Mouse (Mus musculus) stomach, embryonic 14.5 days (tissue): ENCODE measurements around the gene Olfr330. TPM values are rescaled to one million over a fixed set of nuclear protein-coding genes. Genes with fewer than 3 reads are reported as not detected.
"Not testable (repeated sequence)": the region's sequence is repeated elsewhere in the genome, so short reads cannot be mapped to it uniquely, and the experiment has no call there.

Experiments used
- ATAC-seq: fragments of 200-750 bp; cut with Nextera tagmentation; 2 replicates; pipeline ENCODE4 v1.8.0; 2017; ENCODE audit warnings: low read depth, moderate TSS enrichment; ENCODE audit not compliant: insufficient number of reproducible peaks, insufficient read depth, low FRiP score
- H3K27ac ChIP-seq: fragments of 300-500 bp; sonication (generic); 2 replicates; pipeline ENCODE4 v1.5.1; 2014; ENCODE audit warnings: mild to moderate bottlenecking, low read length, moderate library complexity, mixed read lengths
- H3K27me3 ChIP-seq: fragments of 300-500 bp; sonication (generic); 2 replicates; pipeline ENCODE4 v1.6.1; 2014; ENCODE audit warnings: low read length, control low read depth, mixed read lengths; ENCODE audit not compliant: control insufficient read depth, insufficient read depth
- H3K36me3 ChIP-seq: fragments of 300-500 bp; sonication (generic); 2 replicates; pipeline ENCODE4 v1.6.1; 2014; ENCODE audit warnings: mild to moderate bottlenecking, control low read depth, low read length, moderate library complexity, mixed read lengths; ENCODE audit not compliant: control insufficient read depth, insufficient read depth
- H3K4me1 ChIP-seq: fragments of 300-500 bp; sonication (generic); 2 replicates; pipeline ENCODE4 v1.6.1; 2014; ENCODE audit warnings: low read length, control low read depth, mixed read lengths; ENCODE audit not compliant: control insufficient read depth, insufficient read depth
- H3K4me2 ChIP-seq: fragments of 300-500 bp; sonication (generic); replicated peaks from 2 replicates; pipeline ENCODE4 v1.6.1; 2014; ENCODE audit warnings: low read depth, low read length, control low read depth
- H3K4me3 ChIP-seq: fragments of 300-500 bp; sonication (generic); 2 replicates; pipeline ENCODE4 v1.5.1; 2014; ENCODE audit warnings: low read depth, low read length, control low read depth
- H3K9ac ChIP-seq: fragments of 300-500 bp; sonication (generic); replicated peaks from 2 replicates; pipeline ENCODE4 v1.6.1; 2014; ENCODE audit warnings: low read depth, mild to moderate bottlenecking, control low read depth, low read length, moderate library complexity, mixed read lengths
- H3K9me3 ChIP-seq: fragments of 300-500 bp; sonication (generic); 2 replicates; pipeline ENCODE4 v1.6.1; 2016; ENCODE audit warnings: low read depth, low read length, control low read depth; ENCODE audit not compliant: control insufficient read depth
- WGBS: fragments of 180-500 bp; shearing (Covaris S2); extraction: QIAGEN DNeasy Blood & Tissue Kit; methylation state at CpG from one replicate; pipeline ENCODE4 v1.1.7; 2014; 5-methylcytosine and 5-hydroxymethylcytosine counted together
- polyA plus RNA-seq: library from polyadenylated mRNA; unstranded; fragments of >200 nt; fragmentation: Nextera tagmentation; extraction: Ambion mirVana; gene quantifications from 2 replicates; pipeline ENCODE4 v1.2.1, GENCODE M21; 2014

The Olfr330 gene
- not detected in 2 replicates for polyA plus RNA-seq

DNA sequence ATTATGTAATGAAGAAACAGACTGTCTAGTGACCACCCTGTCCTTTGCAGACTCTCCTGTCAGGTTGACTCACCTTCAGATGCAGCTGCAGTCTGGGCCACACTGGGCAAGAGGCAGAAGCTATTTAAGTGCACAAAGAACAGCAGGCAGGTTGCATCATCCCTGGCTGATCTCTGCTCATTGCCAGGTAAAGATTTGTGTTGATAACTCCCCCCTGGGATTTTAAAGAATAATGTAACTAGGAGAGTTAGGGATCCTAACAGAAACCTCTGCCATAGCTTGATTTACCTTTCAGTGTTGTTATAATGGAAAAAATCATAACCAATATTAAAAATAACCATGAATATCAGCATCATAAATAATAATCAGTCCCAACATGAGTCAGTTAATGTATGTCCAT is at the start of gene Olfr330:
Gene Olfr330 (minus strand): TSS at position 101 of the 400 bp plus-strand sequence.
- not testable (repeated sequence) for H3K4me2 ChIP-seq, H3K4me3 ChIP-seq, ATAC-seq, H3K9me3 ChIP-seq, H3K36me3 ChIP-seq, H3K27ac ChIP-seq, H3K9ac ChIP-seq, H3K27me3 ChIP-seq, H3K4me1 ChIP-seq

DNA sequence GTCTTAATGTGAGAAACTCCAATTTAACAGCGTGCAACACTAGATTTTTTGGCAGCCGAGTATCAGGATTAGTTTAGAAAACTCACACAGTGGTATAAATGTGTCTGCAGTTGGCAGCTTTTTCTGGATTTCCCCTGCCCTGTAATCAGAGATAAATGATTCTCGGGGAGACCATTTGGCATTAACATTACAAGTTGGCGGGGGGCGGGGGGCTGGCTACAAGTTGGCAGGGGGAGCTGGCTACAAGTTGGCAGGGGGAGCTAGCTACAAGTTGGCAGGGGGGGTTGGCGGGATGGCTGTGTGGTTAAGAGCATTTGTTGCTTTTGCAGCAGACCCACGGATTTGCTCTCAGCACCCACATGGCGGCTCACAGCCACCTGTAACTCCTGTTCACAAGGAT is 44.0 kb upstream of the Olfr330 start:
- no peak for ATAC-seq

DNA sequence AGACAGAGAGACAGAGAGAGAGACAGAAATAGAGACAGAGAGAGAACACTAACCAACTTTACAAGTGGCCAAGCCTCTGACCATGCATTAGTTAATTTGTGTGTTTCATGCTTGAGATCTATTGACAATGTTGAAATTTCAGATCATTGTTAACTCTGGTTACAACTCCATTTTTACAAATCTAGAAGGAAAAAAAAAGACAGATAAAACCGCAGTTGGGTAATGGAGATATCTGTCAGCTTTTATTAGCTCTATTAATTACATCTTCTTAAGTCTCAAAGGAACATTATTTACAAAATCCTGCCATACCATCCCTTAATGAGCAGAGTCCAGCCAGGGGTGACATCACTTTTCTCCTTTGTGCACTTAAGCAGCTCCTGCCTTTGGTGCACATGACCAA is 42.8 kb upstream of the Olfr330 start, which contains the start of gene Olfr325:
Gene Olfr325 (plus strand): TSS at position 301 of the 400 bp plus-strand sequence.
- Histone ChIP-seq H3K4me2 (no peak within 1 kb of the TSS), H3K36me3 (no peaks in the 10 kb centered on the region), H3K4me1 (no peaks in the 10 kb centered on the region), H3K27me3 (no peaks in the 10 kb centered on the region), H3K4me3 (no peak within 1 kb of the TSS), H3K9me3 (no peaks in the 10 kb centered on the region), H3K27ac (no peak within 1 kb of the TSS), H3K9ac (no peak within 1 kb of the TSS)
- WGBS = 55% methylated on average over 1 of the region's 1 CpGs
- ATAC-seq = no peak

More for the DNA sequence above, 44.0 kb upstream of the Olfr330 start:
- Histone ChIP-seq H3K27ac (no peak overlapping the region), H3K27me3 (no peaks in the 10 kb centered on the region), H3K4me2 (no peak overlapping the region), H3K36me3 (no peaks in the 10 kb centered on the region), H3K9ac (no peak overlapping the region), H3K4me3 (no peak overlapping the region), H3K9me3 (no peaks in the 10 kb centered on the region), H3K4me1 (no peaks in the 10 kb centered on the region)
- WGBS = 77% methylated on average over 8 of the region's 8 CpGs

DNA sequence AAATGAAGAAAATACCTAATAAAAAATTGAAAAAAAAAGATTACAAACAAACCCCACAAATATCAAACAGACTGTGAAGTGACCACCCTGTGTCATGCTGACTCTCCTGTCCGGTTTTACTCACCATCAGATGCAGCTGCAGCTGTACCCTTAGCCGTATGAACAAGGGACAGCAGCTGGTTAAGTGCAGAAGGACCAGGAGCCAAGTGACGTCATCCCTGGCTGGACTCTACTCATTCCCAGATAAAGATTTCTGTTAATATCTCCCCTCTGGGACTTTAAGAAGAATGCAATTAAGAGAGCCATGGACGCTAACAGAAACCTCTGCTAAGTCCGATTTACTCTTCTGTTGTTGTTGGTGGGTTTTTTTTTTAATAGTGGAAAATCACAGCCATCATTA is 35.8 kb upstream of the Olfr330 start, which contains the start of gene Olfr224:
Gene Olfr224 (minus strand): TSS at position 149 of the 400 bp plus-strand sequence.
- Histone ChIP-seq H3K9me3 (no peaks in the 10 kb centered on the region), H3K36me3 (no peaks in the 10 kb centered on the region), H3K27me3 (no peaks in the 10 kb centered on the region), H3K4me2 (no peak within 1 kb of the TSS), H3K4me3 (no peak within 1 kb of the TSS), H3K4me1 (no peaks in the 10 kb centered on the region), H3K27ac (no peak within 1 kb of the TSS), H3K9ac (no peak within 1 kb of the TSS)
- ATAC-seq = no peak
- 73% methylated on average over 5 of the region's 5 CpGs for WGBS

DNA sequence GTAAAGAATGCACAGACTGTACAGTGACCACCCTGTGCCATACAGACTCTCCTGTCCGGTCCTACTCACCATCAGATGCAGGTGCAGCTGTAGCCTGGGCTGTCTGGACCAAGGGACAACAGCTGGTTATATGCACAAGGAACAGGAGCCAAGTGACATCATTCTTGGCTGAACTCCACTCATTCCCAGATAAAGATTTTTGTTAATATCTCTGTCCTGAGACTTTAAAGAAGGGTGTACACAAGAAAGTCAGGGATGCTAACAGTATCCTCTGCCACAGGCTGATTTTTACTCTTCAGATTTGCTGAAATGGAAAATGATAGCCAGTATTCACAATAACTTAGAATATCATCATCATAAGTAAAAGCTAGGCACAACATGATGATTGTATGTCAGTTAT is 20.9 kb upstream of the Olfr330 start, which contains the start of gene Olfr328:
Gene Olfr328 (minus strand): TSS at position 101 of the 400 bp plus-strand sequence.
- Histone ChIP-seq H3K27me3 (no peaks in the 10 kb centered on the region), H3K9ac (no peak within 1 kb of the TSS), H3K4me3 (no peak within 1 kb of the TSS), H3K4me1 (no peaks in the 10 kb centered on the region), H3K4me2 (no peak within 1 kb of the TSS), H3K36me3 (no peaks in the 10 kb centered on the region), H3K27ac (no peak within 1 kb of the TSS), H3K9me3 (no peaks in the 10 kb centered on the region)
- WGBS = 71% methylated on average over 1 of the region's 1 CpGs
- ATAC-seq = no peak

DNA sequence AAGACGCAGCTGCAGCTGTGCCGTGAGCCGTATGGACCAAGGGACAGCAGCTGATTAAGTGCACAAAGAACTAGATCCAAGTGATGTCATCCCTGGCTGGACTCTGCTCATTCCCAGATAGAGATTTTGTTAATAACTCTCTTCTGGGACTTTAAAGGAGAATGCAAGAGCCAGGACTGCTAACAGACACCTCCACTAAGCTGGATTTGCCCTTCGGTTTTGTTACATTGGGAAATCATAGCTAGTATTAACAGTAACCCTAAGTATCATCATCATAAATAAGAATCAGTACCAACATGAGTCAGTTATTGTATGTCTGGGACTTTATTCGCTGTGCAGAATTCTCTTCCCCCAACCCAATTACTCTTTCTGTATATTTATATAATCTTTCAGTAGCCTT is 11.7 kb upstream of the Olfr330 start, which contains the start of gene Olfr329-ps:
Gene Olfr329-ps (minus strand): TSS at position 101 of the 400 bp plus-strand sequence.
- WGBS = 75% methylated on average over 5 of the region's 5 CpGs
- no peak for ATAC-seq
- Histone ChIP-seq H3K9me3 (no peaks in the 10 kb centered on the region), H3K27ac (no peak within 1 kb of the TSS), H3K4me1 (no peaks in the 10 kb centered on the region), H3K4me2 (no peak within 1 kb of the TSS), H3K36me3 (no peaks in the 10 kb centered on the region), H3K9ac (no peak within 1 kb of the TSS), H3K4me3 (no peak within 1 kb of the TSS), H3K27me3 (no peaks in the 10 kb centered on the region)

DNA sequence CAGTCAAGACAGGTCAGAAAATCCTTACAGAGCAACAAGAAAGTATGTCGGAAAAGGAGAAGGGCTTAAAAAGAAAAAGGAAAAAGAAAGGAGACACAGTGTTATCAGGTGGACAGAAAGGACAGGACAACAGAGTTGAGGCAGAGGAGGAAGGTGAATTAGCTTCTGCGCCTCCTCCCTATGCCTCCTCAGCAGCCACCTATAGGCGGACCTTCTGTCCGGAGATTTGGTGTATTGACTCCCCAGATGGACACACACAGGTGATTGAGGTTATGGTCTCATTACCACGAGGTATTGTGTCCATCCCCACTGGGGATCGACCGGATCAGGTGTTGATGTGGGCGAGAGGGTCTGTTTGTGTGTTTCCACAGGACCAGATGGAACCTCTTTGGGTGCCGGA is 14.9 kb downstream of the Olfr330 start:
- H3K4me1 ChIP-seq, H3K27ac ChIP-seq, H3K27me3 ChIP-seq, ATAC-seq, H3K36me3 ChIP-seq, H3K4me3 ChIP-seq, H3K9ac ChIP-seq, H3K9me3 ChIP-seq, H3K4me2 ChIP-seq: not testable (repeated sequence)
- WGBS = 92% methylated on average over 7 of the region's 9 CpGs

DNA sequence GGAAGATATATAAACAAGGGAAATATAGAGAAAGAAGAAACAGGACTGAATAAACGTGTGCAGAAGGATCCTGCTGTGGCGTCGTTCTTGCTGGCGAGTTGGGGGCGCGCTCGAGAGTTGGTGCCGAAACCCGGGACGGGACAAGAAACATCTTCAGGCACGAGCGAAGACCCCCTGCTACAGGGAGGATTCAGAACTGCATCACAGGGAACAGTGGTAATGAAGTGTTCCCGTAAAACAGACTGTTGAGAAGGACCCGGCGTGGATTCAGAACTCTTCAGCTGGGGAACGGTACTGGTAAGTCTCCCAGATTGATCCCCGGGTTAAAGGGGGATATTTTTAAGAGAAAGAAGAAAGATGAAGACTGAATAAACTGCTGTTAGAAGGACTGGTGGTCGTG is 15.7 kb downstream of the Olfr330 start:
- ATAC-seq = not testable (repeated sequence)

DNA sequence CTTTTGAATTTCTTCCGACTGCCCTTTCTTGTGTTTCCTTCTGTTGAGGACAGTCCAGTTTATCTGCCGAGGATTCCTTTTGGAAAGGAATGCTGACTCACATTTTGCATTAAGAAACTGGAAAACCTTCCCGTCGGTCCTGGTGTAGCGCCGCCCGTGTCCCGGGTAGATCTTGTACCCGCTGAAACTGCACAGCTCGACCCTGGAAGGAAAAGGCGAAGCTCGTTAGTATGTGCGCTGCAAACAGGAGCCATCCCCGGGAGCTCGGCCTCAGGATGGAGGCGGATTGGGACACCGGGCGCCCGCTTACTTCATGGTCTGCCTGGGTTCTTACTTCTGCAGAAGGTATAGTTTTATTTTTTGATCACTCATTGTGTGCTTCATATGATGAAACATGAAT is 25.6 kb downstream of the Olfr330 start:
- WGBS = 83% methylated on average over 19 of the region's 19 CpGs
- not testable (repeated sequence) for H3K4me2 ChIP-seq, H3K4me3 ChIP-seq, H3K27me3 ChIP-seq, H3K4me1 ChIP-seq, H3K9ac ChIP-seq, H3K27ac ChIP-seq, H3K36me3 ChIP-seq, H3K9me3 ChIP-seq, ATAC-seq

More for the DNA sequence above, 15.7 kb downstream of the Olfr330 start:
- not testable (repeated sequence) for H3K4me2 ChIP-seq, H3K27ac ChIP-seq, H3K4me3 ChIP-seq, H3K27me3 ChIP-seq, H3K9ac ChIP-seq, H3K36me3 ChIP-seq, H3K9me3 ChIP-seq, H3K4me1 ChIP-seq
- WGBS = 93% methylated on average over 17 of the region's 18 CpGs
